Mouse (Mus musculus) ES-E14 (cell line): ENCODE data around the gene Stxbp1.

Source experiments
- CHD2 ChIP-seq: IDR thresholded peaks from 2 replicates; pipeline ENCODE4 v1.6.1; 2014; ENCODE audit warnings: mild to moderate bottlenecking, low read depth, low read length, inconsistent platforms
- HCFC1 ChIP-seq: IDR thresholded peaks from 2 replicates; pipeline ENCODE4 v1.6.1; 2012; ENCODE audit warnings: low read length, inconsistent platforms, borderline replicate concordance; ENCODE audit not compliant: insufficient read depth
- MAFK ChIP-seq: IDR thresholded peaks from 2 replicates; pipeline ENCODE4 v1.6.1; 2014; ENCODE audit warnings: mild to moderate bottlenecking, low read depth, low read length, inconsistent platforms; ENCODE audit not compliant: insufficient read depth
- ZC3H11A ChIP-seq: IDR thresholded peaks from 2 replicates; pipeline ENCODE4 v1.6.1; 2012; ENCODE audit warnings: low read depth, mild to moderate bottlenecking, inconsistent platforms, low read length, borderline replicate concordance
- ZNF384 ChIP-seq: IDR thresholded peaks from 2 replicates; pipeline ENCODE4 v1.6.1; 2012; ENCODE audit warnings: low read depth, low read length, inconsistent platforms

GRCm38 (mm10) chr2:32791297-32791696, 55.7 kb downstream of the Stxbp1 start:
- TF ChIP-seq MAFK = no peak
- TF ChIP-seq ZC3H11A = no peak
- TF ChIP-seq ZNF384 = no peak
- TF ChIP-seq CHD2 = no peak
- TF ChIP-seq HCFC1 = no peak
